Mouse (Mus musculus): ENCODE measurements around the gene Hist2h2aa1.

DNA sequence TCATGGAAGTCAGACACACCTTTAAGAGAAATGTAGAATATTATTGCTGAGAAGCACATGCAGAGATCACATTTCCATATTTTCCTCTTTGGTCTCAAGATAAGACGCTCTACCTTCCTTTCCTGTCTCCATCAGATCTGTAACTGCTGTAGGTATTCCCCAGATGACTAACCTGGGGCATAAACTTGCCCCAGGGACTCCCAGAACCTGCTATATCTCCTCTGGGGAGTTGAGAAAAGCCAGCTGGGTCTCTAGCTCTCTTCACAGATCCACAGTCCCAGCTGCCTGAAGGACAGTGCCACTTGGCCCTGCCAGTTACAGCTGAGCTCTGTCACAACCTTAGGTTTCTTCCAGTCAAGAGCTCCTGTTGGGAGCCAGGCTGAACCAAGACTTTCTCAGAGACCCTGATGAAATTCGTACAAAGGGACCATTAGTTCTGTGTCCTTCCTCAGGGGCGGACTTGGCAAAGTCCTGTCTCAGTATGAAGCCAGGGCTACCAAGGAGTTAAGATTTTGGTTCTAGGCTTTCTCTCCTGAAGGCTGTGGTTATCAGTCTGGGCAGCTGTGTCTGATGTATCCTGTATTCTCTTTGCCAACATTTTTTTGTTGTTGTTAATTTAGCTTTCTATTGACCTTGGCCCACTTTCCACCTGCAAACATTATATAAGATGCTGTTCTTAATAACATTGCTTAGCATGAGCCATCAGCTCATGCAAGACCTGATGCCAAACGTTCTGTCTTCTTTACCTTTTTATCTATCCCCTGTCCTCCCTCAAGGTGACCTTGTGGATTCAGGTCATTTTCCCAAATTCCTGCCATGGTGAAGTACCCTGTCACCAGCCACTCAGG lies 14.2 kb upstream of the Hist2h2aa1 start:
- TF ChIP-seq GATA1 (IDR thresholded peaks at IDR 0.05; ENCODE audit: borderline replicate concordance, low read length) (no peak), FLI1 (IDR thresholded peaks at IDR 0.05; ENCODE audit: low read length) (no peak)

All from megakaryocyte, embryonic 14.5 days (primary cell).